Mouse (Mus musculus) common myeloid progenitor, adult 5-6 weeks (primary cell): ENCODE data around the gene Trim25. TPM values are rescaled to one million over a fixed set of nuclear protein-coding genes. Genes with fewer than 3 reads are reported as not detected.

ENCODE experiments used
- ATAC-seq: replicated peaks from 2 replicates; pipeline ENCODE4 v1.8.0; 2016; ENCODE audit warnings: low read depth, mild to moderate bottlenecking, moderate TSS enrichment, inconsistent platforms; ENCODE audit not compliant: poor library complexity, severe bottlenecking
- total RNA-seq: library from RNA; stranded (forward); fragments of 200-1000, 187-1606 nt; gene quantifications from 2 replicates; pipeline ENCODE4 v1.2.3, GENCODE M21; 2017

Gene Trim25
- total RNA-seq, 1 experiment from 2014 or later, result 28.0 TPM

DNA sequence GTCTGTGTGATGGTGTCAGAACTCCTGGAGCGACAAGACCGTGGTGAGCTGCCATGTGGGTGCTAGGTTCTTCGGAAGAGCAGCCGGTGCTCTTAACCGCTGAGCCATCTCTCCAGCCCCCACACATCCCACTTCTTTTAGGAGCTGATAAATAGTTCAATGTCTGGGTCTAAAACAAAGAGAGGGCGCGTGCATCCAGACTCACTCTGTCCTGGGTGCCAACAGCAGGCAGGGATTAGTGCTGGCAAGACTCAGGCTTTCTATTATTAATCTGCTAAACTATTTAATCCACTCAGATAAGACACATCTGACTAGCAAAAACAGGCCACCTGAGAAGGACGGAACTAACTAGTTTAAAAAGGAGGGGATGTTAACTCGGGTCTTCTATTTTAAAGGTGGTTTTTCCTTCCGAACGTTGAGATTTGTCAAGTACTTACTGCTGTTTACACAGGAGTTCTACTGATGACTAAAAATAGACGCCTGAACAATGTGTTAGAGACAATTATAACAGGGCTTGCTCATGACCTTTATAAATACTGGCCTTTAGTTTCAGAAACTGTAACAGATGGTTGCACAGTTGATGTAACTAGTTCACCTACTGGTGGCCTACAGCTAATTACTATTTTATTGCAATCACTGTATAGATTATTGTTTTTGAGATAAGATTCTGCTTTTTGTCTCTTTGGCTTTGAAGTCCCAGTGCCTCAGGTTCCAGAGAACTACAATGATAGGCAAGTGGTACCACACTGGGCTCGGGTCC lies 56.9 kb downstream of the Trim25 start:
- no peak for ATAC-seq

DNA sequence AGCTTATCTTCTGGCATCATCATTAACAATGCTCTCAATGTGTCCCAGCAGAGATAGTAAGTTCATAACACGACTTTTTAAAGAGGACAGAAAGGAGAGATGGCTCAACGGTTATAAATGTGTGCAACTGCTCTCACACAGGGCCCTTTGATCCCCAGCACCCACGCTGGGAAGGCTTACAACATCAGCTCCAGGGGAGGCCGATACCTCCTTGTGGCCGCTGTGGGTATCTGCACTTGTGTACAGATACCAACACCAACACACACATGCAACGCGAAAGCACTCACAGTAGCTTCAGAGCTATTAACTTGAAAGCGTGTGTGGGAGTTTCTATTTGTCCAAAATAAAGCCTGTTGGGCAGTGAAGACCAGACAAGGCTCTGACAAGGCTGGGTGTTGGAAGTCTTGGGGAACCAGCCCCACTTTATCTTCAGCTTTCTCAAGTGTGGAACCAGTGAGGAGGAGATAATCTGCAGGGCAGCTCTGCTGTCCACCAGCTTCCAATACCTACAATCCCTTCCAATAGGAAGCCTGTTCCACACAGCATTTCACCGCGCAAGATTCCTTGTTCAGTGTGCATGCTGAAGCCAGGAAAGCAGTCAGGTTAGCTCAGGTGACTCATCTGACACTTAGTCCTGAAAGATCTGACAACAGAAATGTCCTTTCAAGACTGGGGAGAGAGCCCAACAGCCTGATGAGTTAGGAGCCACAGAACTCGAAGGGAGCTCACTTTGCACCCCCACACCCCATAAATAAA lies 59.5 kb downstream of the Trim25 start:
- no peak; the same call in 1 of the 2 replicates for ATAC-seq

DNA sequence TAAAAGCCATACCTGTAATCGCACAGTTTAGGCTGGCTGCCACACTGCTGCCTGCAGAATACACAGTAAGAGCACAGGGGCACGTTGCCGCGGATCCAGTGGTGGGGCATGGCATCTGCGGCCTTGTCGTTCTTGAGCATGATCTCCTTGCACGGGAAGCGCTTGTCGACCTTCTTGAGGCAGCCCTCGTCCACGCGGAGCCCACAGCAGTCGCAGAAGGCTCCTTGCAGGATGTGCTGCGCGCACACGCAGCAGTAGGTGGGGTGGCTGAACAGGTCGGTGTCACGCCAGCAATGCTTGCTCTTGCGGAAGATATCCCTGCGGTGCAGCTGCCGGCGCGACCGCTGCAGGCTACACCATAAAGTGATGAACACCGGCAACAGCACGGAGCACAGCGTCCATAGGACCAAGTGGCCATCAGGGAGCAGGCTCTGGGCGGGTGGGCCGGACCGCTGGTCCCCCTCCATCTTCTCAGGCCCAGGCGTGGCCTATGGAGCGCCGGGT lies 60.8 kb downstream of the Trim25 start:
- ATAC-seq, result peak; percentile 45

DNA sequence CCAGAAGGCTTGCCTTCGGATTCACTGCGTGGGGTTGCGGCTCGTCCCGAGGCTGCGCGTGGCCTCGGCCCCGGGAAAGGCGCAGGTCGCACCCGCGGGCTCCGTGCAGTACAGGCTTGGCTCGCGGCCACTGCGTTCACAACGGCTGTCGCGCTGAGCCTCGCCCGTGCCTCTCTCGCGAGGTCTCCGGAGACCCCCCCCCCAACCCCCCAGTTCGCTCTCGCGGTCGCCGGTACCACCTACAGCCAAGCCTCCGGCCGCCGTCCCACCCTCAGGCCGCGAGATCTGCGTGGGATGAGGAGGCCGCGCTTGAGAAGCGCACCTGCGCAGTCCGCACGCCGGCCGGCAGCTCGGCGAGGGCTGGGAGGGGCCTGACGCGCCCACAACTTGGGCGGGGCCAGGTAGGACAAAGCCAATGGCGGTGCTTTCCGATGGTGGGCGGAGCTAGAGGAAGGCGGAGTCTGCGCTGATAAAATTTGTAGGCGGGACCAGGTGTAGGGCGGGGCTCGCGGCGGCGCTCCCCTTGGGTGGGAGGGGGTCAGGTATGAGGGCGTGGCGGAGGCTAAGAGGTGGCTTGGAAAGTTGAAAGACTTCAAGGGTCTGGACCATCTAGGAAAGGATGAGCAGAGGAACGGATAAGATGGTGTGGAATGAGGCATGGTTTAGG lies 61.4 kb downstream of the Trim25 start:
- peak; percentile 81 for ATAC-seq

DNA sequence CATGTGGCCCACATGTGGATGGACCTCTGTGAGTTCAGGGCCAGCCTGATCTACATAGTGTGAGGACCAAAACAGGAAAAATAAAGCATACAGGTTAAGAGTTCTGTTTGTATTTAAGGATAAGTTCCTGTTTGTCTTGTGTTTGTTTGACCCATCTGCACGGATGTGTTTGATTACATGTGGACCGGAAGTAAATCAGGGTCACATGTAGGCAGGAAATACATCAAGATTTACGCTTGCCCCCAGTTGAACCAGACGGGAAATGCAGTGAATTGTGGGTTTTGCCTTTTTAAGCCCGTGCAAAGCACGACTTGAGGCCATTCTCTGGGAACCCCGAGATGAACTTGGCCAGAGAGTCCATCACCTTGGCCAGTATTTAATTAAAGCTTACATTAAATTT lies 62.2 kb downstream of the Trim25 start:
- no peak for ATAC-seq

DNA sequence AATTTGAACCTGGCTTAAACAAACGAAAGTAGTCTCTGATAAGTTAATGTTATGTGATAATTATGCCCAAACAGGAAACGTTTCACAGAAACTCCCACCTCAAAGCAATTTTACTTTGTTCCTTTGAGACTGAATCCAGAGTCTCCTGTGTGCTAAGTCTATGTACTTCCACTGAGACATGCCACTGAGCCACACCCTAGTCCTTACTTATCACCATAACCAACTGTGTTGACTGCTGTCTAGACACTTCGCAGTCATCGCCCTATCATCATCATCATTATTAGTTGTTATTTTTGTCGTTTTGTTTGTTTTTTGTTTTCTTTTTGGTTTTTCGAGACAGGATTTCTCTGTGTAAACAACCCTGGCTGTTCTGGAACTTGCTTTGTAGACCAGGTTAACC lies 65.1 kb downstream of the Trim25 start:
- no peak for ATAC-seq

DNA sequence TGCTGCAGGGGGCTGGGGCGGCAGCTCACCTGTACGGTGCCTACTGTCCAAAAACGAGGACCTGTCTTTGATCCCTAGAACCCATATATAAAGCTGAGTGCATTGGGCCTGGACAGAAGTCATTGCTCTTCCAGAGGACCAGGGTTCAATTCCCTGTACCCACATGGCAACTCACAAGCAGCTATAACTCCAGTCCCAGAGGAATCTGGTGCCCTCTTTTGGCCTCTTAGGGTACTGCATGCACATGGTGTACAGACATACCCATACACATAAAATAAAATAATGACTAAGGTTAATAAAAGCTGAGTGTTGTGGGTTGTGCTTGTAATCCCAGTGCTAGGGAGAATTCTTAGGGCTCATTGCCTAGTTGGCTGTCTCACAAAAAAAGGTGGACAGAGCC lies 66.1 kb downstream of the Trim25 start:
- no peak for ATAC-seq

DNA sequence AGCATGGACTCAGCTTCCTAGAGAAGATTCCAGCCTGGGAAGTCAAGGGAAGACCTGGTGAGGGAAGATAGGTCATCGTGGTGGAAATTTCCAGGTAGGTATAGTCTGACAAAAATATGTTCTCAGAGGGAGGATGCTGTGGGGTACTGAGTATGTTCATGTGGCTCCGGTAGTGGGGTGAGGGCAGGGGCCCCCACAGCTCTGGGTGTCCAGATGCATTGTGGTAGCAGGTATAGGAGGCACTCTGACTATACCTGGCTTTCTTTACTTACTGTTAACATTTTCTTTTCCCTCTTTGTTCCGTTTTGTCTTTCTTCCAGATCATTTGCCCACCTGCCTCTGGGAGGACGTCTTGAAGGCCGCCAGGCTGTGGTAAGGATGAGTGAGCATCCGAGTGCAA lies 67.0 kb downstream of the Trim25 start:
- no peak for ATAC-seq

DNA sequence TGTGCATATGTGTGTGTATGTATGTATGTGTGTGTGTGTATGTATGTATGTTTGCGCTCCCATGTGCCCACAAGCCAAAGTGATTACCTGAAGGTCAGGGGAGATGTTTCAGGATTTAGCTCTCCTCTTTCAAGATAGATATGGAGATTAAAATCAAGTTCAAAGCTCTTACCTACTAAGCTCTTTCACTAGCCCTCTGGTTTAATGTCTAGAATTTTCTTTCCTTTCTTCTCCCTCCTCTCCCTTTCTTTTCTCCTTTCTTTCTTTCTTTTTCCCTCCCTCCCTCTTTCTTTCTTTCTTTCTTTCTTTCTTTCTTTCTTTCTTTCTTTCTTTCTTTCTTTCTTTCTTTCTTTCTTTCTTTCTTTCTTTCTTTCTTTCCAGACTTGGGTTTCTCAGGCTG lies 67.6 kb downstream of the Trim25 start, which contains the start of gene Dgke:
Gene Dgke, minus strand, starts transcription at position 101 of the 400 bp plus-strand sequence.
- ATAC-seq, result no peak

DNA sequence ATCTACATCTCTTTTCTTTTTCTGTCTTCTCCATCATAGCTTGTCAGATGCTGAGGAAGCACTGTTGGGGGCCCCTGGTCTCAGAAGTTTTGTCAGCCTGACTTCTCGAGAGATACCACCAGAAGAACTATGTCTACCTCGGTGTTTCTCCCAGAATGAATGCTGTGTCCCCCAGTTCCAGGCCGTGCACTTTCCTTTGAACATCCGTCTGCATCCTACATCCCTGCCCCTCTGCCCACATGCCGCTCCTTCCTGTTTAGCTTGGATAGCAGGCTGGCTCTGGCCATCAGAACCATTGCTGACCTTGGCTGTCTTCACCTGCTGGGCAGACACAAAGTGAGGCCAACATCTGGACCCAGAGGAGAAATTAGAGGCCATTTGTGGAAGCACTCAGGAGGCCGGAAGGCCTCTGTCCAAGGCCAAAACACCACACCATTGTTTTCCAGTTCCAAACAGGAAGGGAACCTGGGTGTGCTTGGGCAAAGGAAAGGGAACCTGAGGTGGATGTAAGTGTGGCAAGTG lies 68.2 kb downstream of the Trim25 start:
- no peak for ATAC-seq

DNA sequence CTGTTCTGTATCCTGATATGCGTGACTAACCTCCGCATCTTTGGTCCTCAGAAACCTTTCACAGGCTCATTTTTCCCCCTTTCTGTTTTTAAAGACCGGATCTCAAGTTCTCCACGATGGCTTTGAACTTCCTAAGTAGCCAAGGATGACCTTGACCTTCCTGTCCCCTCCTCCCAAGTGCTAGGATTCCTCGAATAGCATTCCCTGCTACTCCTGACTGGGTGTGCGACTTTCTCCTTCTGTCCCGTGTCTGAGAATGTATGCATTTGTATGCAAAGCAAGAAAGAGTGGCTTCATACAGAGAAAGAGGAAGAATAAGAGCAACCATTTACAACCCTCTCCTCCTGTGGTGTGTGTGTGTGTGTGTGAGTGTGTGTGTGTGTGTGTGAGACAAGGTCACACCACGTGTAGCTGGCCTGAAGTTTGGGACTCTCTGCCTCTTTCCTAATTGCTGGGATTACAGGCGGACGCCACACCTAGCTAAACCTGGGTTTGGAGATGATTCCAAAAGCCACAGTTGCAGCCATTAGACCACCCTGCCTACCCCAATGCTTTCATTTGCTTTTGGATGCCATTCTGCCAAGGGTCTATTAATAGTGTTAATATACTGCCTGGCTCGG lies 68.8 kb downstream of the Trim25 start:
- ATAC-seq, result no peak

DNA sequence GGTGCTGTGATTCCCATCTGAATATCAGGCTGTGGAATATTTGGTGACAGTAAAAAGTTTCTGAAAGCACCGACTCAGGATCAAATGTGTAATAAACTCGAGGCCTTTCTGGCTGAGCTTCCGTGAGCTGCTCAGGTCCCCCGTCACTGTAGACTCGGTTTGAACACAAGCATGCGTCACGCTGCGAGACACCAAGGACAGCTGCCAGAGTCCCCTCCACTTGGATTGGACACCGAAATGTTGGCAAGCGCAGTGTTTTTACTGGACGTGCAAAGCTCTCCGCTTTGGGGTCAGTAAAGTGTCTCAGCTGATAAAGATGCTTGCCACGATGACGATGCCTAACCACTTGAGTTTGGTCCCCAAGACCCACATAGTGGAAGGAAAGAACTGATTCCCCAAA lies 69.5 kb downstream of the Trim25 start:
- no peak for ATAC-seq

DNA sequence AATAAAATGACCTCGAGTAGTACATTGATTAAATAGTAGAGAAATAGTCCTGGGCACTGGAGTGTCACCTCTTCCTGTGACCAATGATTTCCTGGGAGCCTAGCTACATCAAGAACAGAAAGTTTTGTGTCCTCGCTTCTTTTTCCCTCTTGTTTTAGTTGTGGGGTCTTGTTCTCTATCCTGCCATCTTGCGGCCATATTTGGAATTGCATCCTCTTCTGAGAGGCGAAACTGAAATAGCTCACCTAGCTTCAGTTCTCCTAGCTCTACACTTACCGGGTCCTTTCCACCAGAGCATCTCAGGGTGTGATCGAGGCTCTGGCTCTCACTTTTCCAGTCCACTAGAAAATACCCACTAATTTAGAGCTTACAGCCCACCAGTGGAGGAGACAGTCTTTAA lies 70.1 kb downstream of the Trim25 start:
- peak; percentile 73 for ATAC-seq

Other genes with a start within 250 kb of the Trim25 start
- gene Akap1, start 134.8 kb upstream of the Trim25 start, total RNA-seq, result 24.5 and 26.5 TPM in 2 replicates
- gene Scpep1, start 43.9 kb upstream of the Trim25 start, total RNA-seq, result 13.9 and 14.6 TPM in 2 replicates
- gene Elobl, start 32.4 kb upstream of the Trim25 start, total RNA-seq, result not detected in 2 replicates
- gene Coil, start 29.1 kb upstream of the Trim25 start, total RNA-seq, result 13.0 and 15.9 TPM in 2 replicates
- gene Dgke, start 67.5 kb downstream of the Trim25 start, total RNA-seq, result 4.9 and 8.2 TPM in 2 replicates
- not detected in 2 replicates for gene Gm525, start 74.5 kb downstream of the Trim25 start, total RNA-seq